Mouse (Mus musculus): ENCODE data around the gene Exoc2.

Exoc2 gene

GRCm38 (mm10) chr13:30777678-30778179 lies 196.2 kb downstream of the Exoc2 start:
- DNase-seq (ENCODE audit: low spot score in 2 of 2), result no peak

GRCm38 (mm10) chr13:30776021-30776420 lies 197.9 kb downstream of the Exoc2 start:
- DNase-seq (ENCODE audit: low spot score in 2 of 2), result no peak

GRCm38 (mm10) chr13:30767477-30768127 lies 206.3 kb downstream of the Exoc2 start:
- no peak for DNase-seq (ENCODE audit: low spot score in 2 of 2)

GRCm38 (mm10) chr13:30766636-30767476 lies 207.0 kb downstream of the Exoc2 start:
- DNase-seq (ENCODE audit: low spot score in 2 of 2), result no peak

GRCm38 (mm10) chr13:30765906-30766305 lies 208.0 kb downstream of the Exoc2 start:
- DNase-seq (ENCODE audit: low spot score in 2 of 2), result no peak

DNA sequence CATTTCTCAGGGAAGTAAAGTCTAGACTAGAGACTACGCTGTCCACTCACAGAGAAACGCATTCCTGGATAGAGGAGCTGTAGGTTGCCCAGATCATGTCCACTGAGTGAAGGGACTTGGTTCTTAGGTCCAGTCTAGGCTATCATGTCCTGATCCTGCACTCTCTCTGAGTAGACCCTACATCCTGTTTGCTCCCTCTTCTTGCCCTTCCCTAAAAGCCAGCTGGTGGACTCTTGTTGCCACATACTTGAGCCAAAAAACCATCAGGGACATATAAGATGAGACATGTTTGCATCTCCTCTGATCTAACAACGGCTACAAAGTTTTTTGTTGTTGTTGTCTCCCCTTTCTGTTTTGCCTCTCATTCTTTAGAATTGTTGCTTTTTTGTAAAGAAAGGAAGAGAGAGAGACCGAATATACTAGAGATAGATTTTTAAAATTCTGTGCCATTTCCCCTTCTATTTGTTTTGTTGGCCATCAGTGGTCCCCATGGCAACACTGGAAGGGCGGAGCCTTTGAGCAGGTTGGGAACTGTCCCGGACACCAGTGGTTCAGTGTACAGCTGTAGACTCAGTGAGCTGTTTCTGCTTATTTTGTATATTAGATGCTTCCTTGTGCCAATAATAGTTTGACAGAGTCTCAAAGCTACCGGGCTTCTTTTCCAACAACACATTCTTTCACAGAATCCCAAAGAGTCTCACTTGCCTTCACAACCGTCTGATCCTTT lies 209.7 kb downstream of the Exoc2 start:
- no peak for DNase-seq (ENCODE audit: low spot score in 2 of 2)
